Mouse (Mus musculus) midbrain, embryonic 13.5 days (tissue): ENCODE data around the gene Bhlhe41. TPM values are rescaled to one million over a fixed set of nuclear protein-coding genes. Genes with fewer than 3 reads are reported as not detected.

Experiments
- ATAC-seq: fragments of 200-750 bp; cut with Nextera tagmentation; 2 replicates; pipeline ENCODE4 v1.8.0; 2017; ENCODE audit warnings: mild to moderate bottlenecking, moderate TSS enrichment, moderate library complexity
- H3K27ac ChIP-seq: fragments of 300-500 bp; sonication (generic); 2 replicates; pipeline ENCODE4 v1.5.1; 2015; ENCODE audit warnings: inconsistent platforms, mild to moderate bottlenecking, moderate library complexity
- H3K27me3 ChIP-seq: fragments of 300-500 bp; sonication (generic); 2 replicates; pipeline ENCODE4 v1.6.1; 2015; ENCODE audit warnings: mild to moderate bottlenecking, inconsistent platforms
- H3K36me3 ChIP-seq: fragments of 300-500 bp; sonication (generic); 2 replicates; pipeline ENCODE4 v1.6.1; 2015; ENCODE audit warnings: mild to moderate bottlenecking, inconsistent platforms
- H3K4me1 ChIP-seq: fragments of 300-500 bp; sonication (generic); replicated peaks from 2 replicates; pipeline ENCODE4 v1.6.1; 2015; ENCODE audit warnings: inconsistent platforms
- H3K4me2 ChIP-seq: fragments of 300-500 bp; sonication (generic); replicated peaks from 2 replicates; pipeline ENCODE4 v1.6.1; 2015; ENCODE audit warnings: moderate library complexity, mild to moderate bottlenecking, inconsistent platforms
- H3K4me3 ChIP-seq: fragments of 300-500 bp; sonication (generic); replicated peaks from 2 replicates; pipeline ENCODE4 v1.5.1; 2015; ENCODE audit warnings: mild to moderate bottlenecking, inconsistent platforms
- H3K9ac ChIP-seq: fragments of 300-500 bp; sonication (generic); replicated peaks from 2 replicates; pipeline ENCODE4 v1.6.1; 2015; ENCODE audit warnings: mild to moderate bottlenecking, inconsistent platforms
- H3K9me3 ChIP-seq: fragments of 300-500 bp; sonication (generic); 2 replicates; pipeline ENCODE4 v1.6.1; 2016; ENCODE audit warnings: mild to moderate bottlenecking, inconsistent platforms
- WGBS: fragments of 180-500 bp; shearing (Covaris S2); methylation state at CpG from one replicate; pipeline ENCODE4 v1.1.7; 2015; 5-methylcytosine and 5-hydroxymethylcytosine counted together
- polyA plus RNA-seq: library from polyadenylated mRNA; unstranded; fragments of >200 nt; fragmentation: Nextera tagmentation; extraction: Ambion mirVana; gene quantifications from 2 replicates; pipeline ENCODE4 v1.2.1, GENCODE M21; 2015

The Bhlhe41 gene
- 3.9 TPM in 2 replicates for polyA plus RNA-seq

DNA sequence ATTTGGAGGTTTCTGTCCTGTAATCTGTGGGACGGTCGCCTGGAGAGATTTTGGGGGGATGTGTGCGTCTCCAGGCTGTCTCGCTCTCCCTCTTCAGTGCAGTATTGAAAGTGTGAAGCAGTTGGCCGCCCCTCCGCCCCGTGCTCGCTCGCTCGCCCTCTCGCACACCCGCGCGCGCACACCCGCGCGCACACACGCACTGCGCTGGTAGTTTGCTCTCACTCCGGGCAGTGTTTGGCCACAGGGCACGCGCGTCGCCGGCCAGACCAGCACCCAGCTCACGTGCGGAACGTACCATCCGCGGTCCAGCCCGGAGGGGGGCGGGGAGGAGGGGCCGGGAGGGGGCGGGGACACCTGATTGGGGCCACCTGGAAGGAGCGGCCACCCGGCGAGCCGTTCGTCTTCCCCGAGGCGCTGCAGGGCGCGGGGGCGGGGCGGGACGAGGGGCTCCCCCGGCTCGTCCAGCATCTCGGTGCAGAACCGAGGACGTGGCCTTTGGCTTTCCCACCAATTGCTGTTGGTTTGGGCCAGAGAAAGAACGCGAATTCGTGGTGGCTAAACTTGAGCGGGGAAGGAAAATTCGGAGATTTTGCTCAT, at the start of gene Bhlhe41:
Bhlhe41 (minus strand) TSS at position 270 of the 597 bp plus-strand sequence.
- no peaks in the 10 kb centered on the region for H3K36me3 ChIP-seq
- peak within 1 kb of the TSS; percentile 99 for H3K4me2 ChIP-seq
- under 1% methylated on average over 49 of the region's 57 CpGs for WGBS
- peaks cover 47% of the 10 kb centered on the region for H3K4me1 ChIP-seq
- peak within 1 kb of the TSS; percentile 66 for H3K9ac ChIP-seq
- H3K27me3 ChIP-seq: peaks cover 71% of the 10 kb centered on the region
- ATAC-seq: peak; percentile 38
- H3K9me3 ChIP-seq: no peaks in the 10 kb centered on the region
- peak within 1 kb of the TSS; percentile 64 for H3K4me3 ChIP-seq
- peak within 1 kb of the TSS; percentile 22 for H3K27ac ChIP-seq

DNA sequence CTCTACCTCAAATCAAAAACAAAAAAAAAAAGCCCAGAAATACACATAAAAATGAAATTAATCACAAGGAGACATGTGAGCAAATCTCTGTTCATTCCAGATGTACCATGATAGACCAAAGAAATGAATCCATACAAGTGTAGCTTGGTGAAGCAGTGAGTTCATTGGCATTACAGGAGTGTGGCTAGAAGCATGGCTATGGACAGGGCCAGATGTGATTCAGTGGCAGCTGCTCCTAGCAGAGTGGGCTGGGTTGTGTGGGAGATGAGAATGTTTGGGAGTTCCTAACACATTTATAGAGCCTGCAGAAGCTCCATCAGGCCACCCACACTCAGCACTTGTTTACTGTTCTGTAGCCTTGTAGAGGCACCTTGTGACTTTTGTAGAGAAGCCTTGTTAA, 46.9 kb upstream of the Bhlhe41 start:
- H3K27ac ChIP-seq: no peak overlapping the region
- H3K9ac ChIP-seq: no peak overlapping the region
- no peaks in the 10 kb centered on the region for H3K4me1 ChIP-seq
- H3K4me3 ChIP-seq: no peak overlapping the region
- no peak overlapping the region for H3K4me2 ChIP-seq
- no peaks in the 10 kb centered on the region for H3K9me3 ChIP-seq
- H3K36me3 ChIP-seq: no peaks in the 10 kb centered on the region
- no peaks in the 10 kb centered on the region for H3K27me3 ChIP-seq
- ATAC-seq: no peak

DNA sequence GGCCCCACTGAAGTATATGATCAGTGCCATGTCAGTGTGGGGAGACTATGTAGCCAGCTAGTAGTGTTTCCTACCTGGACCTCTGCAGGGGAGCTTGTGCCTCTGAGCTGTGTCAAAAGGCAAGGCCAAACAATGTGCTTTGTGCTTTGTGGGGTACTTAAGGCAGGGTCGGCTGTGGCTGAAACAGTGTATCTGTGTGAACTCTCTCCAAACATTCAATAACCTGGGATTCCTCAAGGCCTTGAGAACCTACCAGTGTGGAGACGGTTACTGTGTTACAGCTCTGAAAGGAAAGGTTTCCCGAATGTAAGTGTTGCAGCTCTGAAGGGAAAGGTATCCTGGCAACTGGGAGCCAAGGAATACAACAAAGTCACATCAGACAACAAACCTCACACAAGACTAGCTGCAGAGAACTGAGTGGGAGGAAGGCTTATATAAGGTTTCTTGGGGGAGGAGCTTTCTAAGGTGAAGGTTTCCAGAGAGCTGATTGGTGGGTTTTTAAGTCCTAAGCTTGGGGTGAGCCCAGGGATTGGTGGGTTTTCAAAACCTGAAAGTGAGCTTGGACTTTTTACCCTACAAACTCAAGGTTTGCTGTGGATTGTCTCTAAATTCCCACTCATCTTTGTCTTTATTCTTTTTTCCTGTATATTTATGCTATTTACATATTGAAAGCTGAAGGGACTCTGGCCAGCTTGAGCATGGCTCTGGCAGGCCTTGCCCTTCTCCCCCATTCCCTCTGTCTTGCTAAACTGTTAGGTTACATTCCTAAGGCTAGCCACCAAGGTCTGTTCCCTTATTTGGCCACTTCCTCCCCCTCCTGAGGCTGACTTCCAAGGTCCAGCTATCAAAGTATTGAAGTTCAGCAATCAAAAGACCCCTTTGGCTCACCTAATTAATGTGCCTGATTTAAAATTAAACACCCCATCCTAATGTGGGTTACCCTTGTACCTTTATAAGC, 45.4 kb upstream of the Bhlhe41 start:
- Histone ChIP-seq H3K4me1 (no peaks in the 10 kb centered on the region), H3K27ac (no peak overlapping the region), H3K36me3 (no peaks in the 10 kb centered on the region), H3K4me2 (no peak overlapping the region), H3K9me3 (no peaks in the 10 kb centered on the region), H3K27me3 (no peaks in the 10 kb centered on the region), H3K9ac (no peak overlapping the region), H3K4me3 (no peak overlapping the region)
- WGBS: 59% methylated on average over 3 of the region's 3 CpGs
- no peak for ATAC-seq

DNA sequence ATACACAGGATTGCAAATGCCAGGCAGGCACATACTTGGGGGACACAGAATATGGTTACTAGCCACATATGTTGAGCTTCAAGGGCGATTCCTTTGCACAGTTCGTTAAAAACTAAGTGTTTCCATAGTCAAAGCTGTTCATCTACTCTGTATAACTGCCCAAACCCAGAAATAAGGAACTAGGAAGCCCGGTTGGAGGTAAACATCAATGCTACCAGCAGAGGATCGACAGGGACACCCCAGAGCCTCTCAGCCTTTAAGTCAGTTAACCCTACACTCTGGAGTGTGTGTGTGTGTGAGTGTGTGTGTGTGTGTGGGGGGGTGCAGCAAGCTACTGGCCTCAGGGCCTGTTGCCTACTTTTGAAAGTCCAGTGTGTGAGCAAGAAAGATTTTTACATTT, 44.6 kb upstream of the Bhlhe41 start:
- no peaks in the 10 kb centered on the region for H3K27me3 ChIP-seq
- WGBS: 76% methylated on average over 4 of the region's 4 CpGs

DNA sequence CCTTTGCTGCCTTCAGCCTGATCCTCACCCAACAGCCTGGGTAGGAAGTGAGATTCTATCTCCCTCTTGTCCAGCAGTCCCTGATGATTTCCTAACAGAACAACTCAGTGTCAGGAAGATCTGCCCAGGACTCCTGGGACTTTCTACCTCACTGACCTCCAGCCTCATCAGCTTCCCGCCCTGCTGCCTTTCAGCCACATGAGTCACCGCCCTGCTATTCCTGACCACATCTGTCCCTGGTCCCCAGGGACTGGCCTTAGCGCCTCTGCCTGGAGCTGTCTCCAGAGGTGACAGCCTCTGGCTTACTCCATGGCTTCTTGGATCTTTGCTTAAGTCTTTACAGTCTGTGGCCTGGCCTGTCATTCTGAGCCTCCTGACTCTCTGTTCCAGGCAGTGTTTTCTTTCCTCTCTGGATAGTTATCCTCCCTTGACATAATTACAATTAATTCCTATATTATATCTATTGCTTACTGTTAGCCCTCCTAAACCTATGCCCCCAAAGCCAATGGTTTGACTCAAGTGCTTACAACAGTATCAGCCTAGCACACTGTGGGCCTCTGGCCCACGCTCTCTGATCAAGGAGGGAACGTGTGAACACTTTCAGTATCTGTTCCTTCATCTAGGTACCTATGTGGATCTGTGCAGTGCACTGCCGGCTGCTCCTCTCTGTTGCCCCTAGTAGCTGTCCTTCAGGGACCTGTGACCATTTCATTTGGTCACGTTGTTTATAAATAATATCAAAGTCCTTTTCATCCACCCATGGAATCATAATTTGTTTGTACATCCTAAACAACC, 40.9 kb upstream of the Bhlhe41 start:
- H3K27ac ChIP-seq: no peak overlapping the region
- no peaks in the 10 kb centered on the region for H3K27me3 ChIP-seq
- H3K9ac ChIP-seq: no peak overlapping the region
- H3K4me2 ChIP-seq: no peak overlapping the region
- no peak overlapping the region for H3K4me3 ChIP-seq
- no peaks in the 10 kb centered on the region for H3K36me3 ChIP-seq
- H3K4me1 ChIP-seq: no peaks in the 10 kb centered on the region
- no peak for ATAC-seq
- H3K9me3 ChIP-seq: no peaks in the 10 kb centered on the region
- 73% methylated on average over 7 of the region's 7 CpGs for WGBS

More for the DNA sequence above, 44.6 kb upstream of the Bhlhe41 start:
- ATAC-seq: no peak
- no peak overlapping the region for H3K4me2 ChIP-seq
- H3K27ac ChIP-seq: no peak overlapping the region
- H3K4me1 ChIP-seq: no peaks in the 10 kb centered on the region
- H3K9ac ChIP-seq: no peak overlapping the region
- H3K9me3 ChIP-seq: no peaks in the 10 kb centered on the region
- no peak overlapping the region for H3K4me3 ChIP-seq
- H3K36me3 ChIP-seq: no peaks in the 10 kb centered on the region

DNA sequence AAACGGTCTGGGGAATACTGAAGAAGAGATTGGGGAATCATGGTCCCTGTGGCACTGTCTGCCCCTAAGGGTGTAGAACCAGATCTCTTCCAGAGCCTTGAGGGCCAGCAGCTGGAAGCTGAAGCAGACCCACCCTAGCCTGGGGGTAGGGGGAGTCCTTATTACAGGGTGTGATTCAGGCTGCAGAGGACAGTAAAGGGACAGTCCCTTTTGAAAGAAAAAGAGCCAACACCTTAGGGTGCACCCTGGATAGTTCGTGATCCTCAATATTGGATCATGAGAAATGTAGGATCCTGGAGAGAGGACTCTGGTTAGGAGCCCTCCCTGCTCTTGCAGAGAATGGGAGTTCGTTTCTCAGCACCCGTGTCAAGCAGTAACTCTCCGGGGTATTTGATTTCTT, 39.3 kb upstream of the Bhlhe41 start:
- no peaks in the 10 kb centered on the region for H3K27me3 ChIP-seq
- H3K27ac ChIP-seq: no peak overlapping the region
- no peak overlapping the region for H3K4me2 ChIP-seq
- 83% methylated on average over 5 of the region's 5 CpGs for WGBS
- H3K9ac ChIP-seq: no peak overlapping the region
- no peaks in the 10 kb centered on the region for H3K9me3 ChIP-seq
- ATAC-seq: no peak
- H3K4me1 ChIP-seq: no peaks in the 10 kb centered on the region
- no peak overlapping the region for H3K4me3 ChIP-seq
- no peaks in the 10 kb centered on the region for H3K36me3 ChIP-seq

DNA sequence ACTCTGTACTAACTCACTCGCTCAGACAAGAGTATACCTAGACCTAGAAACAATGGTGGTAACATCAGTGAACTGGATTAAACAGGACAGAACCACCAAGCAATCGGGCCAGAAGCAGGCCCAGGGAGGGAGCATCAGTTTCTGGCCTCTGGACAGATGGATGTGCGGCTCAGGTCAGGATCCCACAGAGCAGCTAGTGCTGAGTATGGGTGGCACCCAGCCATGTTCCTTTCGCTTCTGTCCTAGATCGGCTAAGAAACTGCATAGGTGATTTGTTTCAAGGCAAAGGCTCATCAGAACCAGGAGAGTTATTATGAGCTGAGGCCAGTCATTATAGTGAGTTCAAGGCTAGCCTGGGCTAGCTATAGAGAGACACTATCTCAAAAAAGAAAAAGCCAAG, 38.8 kb upstream of the Bhlhe41 start:
- 94% methylated on average over 5 of the region's 5 CpGs for whole genome bisulfite sequencing
- no peak overlapping the region for H3K4me2 ChIP-seq
- no peaks in the 10 kb centered on the region for H3K4me1 ChIP-seq
- no peak overlapping the region for H3K4me3 ChIP-seq
- no peaks in the 10 kb centered on the region for H3K36me3 ChIP-seq
- no peak for ATAC-seq
- no peak overlapping the region for H3K9ac ChIP-seq
- no peak overlapping the region for H3K27ac ChIP-seq
- H3K9me3 ChIP-seq: no peaks in the 10 kb centered on the region
- H3K27me3 ChIP-seq: no peaks in the 10 kb centered on the region

DNA sequence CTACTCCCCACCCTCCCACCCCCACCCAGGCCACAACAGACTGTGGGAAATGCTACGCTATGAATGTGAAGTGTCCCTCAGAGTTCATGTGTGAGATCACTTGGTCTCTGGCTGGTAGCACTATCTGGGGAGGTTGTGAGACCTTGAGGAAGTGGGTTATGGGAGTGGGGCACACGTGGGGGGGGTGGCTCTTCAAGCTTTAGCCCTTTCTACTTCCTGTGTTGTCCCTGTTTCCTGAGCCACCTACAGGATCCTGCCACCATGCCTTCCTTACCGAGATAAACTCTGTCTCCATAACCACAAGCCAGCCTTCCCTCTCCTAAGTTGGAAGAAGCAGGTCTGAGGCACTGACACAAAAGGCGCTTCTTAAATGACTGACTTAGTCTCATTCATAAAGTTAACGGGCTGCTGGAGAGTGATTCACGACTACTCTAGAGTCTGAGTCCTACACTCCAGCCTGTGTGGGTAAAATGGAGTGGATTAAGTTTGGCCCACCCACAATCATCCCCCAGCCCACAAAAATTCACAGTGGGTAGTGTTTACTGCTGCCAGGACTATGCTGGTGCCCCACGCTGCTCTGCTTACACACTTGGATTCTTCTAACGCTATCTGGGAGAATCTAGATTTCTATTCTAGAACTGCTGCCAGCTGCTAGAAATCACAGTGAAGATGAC, 29.4 kb upstream of the Bhlhe41 start:
- H3K9me3 ChIP-seq: no peaks in the 10 kb centered on the region
- no peak overlapping the region for H3K4me2 ChIP-seq
- no peaks in the 10 kb centered on the region for H3K36me3 ChIP-seq
- WGBS: 73% methylated on average over 8 of the region's 8 CpGs
- H3K4me1 ChIP-seq: no peaks in the 10 kb centered on the region
- no peak overlapping the region for H3K27ac ChIP-seq
- no peak overlapping the region for H3K4me3 ChIP-seq
- H3K9ac ChIP-seq: no peak overlapping the region
- no peaks in the 10 kb centered on the region for H3K27me3 ChIP-seq
- no peak for ATAC-seq

DNA sequence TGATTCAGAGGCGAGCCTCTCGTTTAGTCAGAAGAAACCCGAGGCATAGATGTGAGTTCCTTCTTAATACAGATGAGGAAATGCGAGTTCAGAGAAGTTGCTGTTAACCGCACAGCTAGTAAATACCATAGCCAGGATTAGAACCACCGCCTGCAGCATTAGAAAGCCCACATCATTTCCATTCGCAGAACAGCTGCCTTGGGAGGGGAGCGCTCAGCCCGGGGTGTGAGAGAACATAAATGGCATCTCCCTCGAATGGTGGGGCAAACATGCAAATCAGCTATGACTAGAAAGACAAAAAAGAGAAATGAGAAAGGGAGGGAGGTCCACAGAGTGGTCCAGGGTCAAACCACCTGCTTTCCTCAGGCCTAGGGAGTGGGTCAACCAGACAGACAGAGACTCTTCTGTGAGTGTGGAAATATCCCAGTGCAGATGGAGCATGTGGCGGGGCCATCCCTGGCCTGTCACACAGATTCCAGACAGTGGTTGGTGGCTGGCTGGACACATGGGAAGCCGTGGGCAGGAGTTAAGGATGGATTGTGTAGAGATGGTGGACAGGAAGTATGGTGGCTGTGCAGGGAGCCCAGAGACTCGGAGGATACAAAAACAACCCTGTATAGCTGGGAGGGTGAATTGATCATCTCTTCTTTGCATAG, 28.1 kb upstream of the Bhlhe41 start:
- ATAC-seq: no peak
- WGBS: 83% methylated on average over 13 of the region's 13 CpGs

DNA sequence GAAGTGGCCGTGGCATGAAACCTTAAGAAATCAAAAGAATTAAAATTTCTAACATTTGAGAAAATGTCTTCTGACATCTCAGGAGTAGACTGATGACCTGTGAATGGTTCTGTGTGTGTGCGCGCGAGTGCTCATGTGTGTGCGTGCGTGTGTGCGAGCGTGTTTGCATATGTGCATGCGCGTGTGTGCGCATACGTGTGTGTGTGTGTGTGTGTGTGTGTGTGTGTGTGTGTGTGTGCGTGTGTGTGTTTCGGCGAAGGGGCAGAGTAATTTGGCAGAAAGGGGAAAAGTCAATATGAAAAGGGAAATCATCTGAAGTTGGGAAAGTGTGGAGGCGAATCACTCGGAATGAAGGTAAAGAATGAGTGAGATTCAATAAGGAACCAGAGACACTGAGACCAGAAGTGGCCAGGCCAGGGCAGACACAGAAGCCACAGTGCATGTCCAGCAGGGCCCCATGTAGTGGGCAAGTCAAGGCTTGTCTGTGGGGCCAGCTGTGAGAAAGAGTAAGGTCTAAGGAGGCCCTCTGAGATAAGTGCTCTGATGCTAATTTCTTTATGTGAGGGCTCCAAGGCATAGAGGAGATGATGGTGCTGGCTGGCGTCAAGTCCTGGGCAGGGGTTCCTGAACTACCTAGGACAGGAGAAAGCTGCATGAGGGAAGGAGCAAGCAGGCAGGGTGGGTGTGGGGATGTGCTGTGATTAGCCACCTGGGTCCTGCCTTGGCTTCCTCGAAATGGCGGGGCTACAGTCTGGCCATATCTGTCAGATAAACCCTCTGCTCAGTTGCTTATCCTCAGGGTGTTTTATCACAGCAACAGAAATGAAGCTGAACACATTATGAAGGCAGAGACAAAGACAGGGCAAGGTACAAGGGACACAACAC, 27.3 kb upstream of the Bhlhe41 start:
- ATAC-seq: no peak
- Histone ChIP-seq H3K27me3 (no peaks in the 10 kb centered on the region), H3K9ac (no peak overlapping the region), H3K9me3 (no peaks in the 10 kb centered on the region), H3K36me3 (no peaks in the 10 kb centered on the region), H3K27ac (no peak overlapping the region), H3K4me2 (no peak overlapping the region), H3K4me3 (no peak overlapping the region), H3K4me1 (no peaks in the 10 kb centered on the region)
- WGBS: 93% methylated on average over 20 of the region's 20 CpGs

More for the DNA sequence above, 28.1 kb upstream of the Bhlhe41 start:
- Histone ChIP-seq H3K4me3 (no peak overlapping the region), H3K4me1 (no peaks in the 10 kb centered on the region), H3K36me3 (no peaks in the 10 kb centered on the region), H3K9ac (no peak overlapping the region), H3K27me3 (no peaks in the 10 kb centered on the region), H3K9me3 (no peaks in the 10 kb centered on the region), H3K4me2 (no peak overlapping the region), H3K27ac (no peak overlapping the region)
